Mouse (Mus musculus) spleen, postnatal 10 days (tissue): Measurements from ENCODE around the gene Acoxl.
"Not testable (repeated sequence)": the region's sequence is repeated elsewhere in the genome, so short reads cannot be mapped to it uniquely, and the experiment has no call there.

Experiments used
- DNase-seq, 2 experiments: peaks; one replicate each; pipeline ENCODE4 v3.0.0; 2021 to 2022; ENCODE audit warnings: low spot score in 2 of 2

Acoxl gene

DNA sequence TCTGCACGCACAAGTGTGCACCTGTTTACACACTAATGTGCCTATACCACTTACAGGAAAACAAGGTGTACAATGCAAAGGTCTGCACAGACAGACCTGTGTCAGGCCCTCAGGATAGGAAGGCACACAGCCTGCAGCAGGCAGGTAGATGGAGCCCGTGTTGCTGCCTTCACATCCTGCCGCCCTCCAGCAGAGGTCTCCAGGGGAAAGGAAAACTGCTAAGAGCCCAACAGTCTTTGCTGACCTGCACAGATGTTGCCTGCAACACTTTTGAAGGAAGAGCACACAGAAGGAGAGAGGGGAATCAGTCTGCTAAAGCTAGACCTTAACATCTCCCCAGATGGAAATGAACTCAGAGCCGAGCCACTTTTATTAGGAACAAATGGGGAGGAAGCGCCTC lies 240.2 kb downstream of the Acoxl start:
- DNase-seq, result no peak

DNA sequence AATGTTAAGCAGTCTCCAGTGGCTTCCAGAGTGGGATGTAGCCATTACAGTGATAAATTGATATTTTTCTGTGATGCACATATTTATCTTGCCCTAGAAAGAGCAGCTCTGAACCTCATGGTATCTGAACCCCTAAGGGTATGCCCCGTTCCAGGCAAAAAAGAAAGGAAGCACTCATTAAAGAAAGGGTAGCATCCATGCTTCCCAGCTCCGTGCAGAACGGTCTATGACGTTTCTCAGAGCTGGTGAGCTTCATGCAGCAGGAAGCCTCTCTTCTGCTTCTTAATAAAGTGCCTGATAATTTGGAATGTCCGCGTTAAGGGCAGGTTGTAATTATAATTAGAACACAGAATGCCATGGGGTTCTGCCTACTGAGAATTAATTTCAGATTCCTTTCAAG lies 240.6 kb downstream of the Acoxl start:
- no peak for DNase-seq

DNA sequence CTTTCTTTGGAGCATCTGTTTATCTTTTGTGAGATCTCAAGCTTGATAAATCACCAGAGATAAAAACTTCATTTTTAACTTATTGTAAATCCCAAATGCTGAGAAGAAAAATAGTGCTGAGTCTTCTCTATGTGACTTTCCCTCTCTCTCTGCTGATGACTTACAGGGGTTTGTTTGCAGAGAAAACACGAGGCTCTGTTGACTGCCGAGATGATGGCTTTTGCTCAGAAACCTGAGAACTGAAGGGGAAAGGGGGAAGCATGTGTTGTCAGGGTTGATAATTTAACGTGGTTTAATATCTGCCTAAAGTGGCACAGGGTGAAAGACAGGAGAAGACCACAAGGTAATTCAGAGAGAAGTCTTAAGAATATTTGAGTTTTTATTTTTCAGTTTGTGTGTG lies 245.2 kb downstream of the Acoxl start:
- no peak for DNase-seq

DNA sequence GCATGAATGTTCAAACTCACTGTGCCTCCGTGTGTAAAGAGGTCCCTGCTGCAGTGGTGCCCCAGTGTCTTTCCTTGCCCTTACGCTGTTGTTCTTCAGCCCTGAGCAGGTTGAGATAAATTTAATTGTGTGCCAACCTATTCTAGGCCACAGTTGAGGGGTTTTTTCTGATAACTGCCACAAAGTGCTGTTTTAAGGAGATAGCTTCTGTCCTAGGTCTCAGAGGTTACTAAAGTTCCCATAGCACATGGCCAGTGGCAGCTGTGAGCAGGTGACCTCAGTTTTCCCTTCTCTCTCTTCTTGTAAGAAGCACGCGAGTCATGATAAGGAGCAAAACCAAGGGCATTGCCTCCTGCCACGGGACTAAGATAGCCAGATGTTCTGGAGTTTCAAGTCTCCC lies 245.9 kb downstream of the Acoxl start:
- DNase-seq, result no peak

DNA sequence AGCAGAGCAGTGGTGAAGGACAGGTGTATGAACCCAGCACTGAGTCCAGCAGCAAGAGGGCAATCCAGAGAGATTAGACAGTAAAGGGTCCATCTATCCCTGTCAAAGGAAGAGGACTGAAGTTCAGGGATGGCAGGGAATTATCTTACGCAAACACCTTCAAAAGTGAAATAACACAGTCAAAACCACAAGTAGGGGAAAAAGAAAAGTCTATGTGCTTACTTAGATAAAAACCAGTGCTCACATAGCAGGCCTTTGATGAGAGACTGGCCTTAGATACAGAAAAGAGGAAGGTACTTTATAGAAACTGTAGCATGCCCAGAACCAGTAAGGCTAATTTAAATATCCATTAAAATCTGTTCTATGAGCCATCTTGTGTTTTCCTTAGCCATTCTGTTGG lies 246.8 kb downstream of the Acoxl start:
- no peak for DNase-seq

DNA sequence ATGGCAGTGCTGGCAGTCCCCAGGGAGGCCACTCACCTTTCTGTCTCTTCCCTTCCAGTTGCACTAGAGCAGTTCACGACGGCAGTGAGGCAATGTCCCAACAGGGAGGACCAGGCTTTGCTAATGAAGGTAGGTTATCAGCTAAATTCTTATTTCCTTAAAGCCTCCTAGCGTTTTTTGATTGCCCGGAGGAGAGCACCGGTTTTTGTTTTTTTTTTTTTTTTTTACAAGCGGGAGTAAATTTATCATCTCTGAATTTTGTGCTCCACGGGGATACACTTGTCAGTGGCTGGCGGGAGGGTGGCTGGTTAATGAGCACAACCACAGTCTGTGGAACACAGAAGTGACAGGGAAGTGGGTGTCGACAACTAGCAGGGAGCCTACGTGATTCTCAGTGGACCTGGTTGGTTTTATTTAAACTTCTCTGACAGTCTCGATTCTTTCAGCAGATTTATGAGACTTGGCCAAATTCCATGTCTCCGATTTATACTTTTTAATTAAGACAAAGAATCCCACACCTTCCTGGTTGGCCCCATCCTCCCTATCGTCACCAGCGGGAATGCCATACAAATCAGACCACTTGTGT lies 247.7 kb downstream of the Acoxl start:
- no peak for DNase-seq

DNA sequence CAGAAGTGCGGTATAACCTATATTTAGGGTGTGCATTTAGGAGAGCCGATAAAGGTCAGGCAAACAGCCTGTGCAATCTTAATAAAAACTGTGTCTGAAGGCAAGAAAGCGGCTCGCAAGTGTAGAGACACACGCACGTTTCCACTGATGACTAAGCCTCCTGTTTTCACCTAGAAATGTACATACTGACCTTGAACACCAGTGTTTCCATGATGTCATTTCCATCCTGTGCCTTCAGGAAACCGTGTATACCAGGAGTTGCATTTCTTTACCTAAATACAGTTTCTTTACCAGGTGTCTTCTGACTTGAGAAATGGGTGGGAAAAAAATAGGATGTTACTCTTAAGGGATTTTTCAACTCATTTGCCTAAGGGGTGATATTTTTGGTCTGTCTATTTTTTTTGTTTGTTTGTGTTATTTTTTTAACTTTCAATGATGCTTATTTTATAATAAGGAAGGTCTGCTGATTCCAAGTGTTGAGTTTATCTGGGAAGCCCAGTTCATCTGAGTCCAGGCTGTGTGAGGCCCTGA lies 248.4 kb downstream of the Acoxl start:
- DNase-seq, result no peak

DNA sequence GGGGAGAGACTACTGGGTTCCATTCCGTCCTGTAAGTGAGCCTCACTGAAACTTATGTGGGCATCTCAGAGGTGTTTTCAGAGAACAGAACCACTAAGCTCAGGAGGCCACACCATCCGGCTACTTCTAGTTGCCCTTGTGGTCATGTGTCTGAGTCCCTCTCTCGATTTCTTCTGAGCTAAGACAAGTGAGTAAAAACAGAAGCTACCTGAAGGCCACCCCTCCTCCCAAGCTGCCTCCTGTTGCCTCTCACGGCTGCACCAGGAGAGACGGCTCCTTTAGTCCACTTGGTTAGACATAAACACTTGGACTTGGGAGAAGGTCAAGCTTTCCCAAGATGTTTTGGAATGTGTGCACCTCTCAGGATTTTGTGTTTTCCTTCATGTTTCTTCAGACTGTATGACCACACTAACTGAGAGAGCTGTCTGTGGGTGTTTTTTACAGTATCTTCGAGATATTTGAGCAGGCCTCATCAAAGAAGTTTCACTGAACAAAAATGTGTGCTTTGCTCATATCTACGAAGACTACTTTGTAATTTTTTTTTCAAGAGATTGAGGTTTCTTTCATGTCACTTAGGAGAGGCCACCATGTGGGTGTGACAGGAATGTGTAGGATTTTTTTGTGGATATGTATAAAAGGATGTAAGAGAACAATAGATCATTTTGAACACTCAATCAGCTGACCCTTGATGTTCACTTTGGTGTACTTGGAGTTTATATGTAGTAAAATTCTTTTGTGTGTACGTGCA lies 249.3 kb downstream of the Acoxl start:
- DNase-seq, result no peak

DNA sequence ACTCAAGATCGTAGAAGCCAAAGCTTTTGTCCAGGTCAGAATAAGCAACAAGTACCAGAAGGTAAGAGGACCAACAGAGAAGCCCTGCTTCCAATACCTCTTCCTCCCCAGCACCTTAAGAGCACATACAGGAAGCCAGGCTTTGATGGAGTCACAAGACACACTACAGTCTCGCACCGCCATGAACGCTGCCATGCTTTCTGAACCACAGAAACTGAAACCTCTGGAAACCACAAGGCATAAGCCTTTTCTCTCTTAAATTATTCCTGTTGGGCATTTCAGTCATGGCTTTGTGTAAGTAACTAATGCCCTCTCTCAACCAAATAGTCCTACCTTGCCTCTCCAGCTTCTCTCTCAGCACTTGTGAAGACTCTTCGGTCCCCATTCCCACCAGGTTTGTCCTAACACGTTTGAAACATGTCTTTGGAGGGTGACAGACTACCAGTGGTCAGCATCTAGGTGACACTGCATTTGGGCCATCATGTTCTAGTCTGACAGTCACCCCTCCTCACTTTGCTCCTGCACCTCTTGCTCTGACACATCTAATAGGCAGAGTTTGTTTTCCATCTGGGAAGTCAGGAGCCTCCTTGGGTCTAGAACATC lies 251.7 kb downstream of the Acoxl start:
- no peak for DNase-seq

DNA sequence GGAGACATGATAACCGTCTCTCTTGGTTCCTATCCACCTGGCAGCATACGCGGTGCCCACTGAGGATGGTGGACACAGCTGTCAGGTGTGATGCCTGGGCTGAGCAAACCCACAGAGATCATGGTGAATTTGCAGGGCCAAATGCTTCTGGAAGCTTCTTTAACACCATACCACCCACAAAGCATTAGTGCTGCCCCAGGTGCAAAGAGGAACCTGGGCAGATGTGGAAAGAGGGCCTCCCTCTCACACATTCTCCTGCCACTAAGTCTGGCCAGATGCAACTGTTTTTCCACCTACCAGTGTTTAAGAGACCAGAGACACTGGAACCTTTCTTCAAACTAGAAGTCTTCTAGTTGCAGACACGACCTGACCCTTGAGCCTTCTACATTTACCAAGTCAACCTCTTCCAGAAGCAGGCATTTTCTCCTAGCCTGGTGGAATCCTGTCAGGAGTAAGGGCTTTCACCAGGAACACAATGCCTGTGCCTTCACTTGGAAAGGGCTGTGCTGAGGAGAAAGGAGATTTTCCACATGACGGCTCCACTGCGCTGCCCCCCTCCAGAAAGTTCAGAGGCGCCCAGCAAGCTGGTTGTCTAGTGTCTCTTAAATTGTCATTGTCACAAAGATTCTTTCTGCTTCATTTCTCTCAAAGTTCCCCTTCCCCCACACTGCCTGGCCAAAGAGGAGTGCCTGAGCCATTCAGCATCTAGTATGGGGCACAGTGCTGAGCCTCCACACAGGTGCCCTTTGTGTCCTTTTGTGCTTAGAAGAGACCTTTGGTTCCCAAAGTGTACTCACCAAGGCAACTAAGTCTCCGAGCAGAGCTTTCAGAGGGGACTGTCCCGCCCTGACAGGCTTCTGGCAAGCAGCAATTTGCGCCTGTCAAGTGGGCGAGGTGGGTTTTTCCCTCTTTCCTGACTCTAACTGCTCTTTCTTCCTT lies 253.0 kb downstream of the Acoxl start:
- peak in 1 of 2 experiments; percentile 32 for DNase-seq

DNA sequence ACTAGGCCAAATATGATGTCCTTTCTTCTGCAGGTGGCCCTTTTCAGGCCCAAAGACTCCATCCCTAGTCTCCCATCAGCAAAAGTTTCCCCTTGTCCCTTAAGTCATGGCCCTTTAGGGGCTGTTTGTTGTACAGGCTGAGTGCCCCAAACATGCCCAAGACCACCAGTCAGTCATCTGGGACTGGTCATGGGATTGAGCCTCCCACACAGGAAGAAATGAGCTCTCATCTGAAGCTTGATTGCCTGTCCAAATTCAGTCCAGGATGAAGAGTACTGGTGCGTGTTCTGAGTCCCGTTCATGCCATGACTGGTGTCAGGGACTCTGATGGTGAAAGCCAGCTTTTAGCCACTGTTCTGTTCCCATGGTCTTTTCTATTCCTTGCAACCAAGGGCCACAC lies 253.8 kb downstream of the Acoxl start:
- no peak for DNase-seq

DNA sequence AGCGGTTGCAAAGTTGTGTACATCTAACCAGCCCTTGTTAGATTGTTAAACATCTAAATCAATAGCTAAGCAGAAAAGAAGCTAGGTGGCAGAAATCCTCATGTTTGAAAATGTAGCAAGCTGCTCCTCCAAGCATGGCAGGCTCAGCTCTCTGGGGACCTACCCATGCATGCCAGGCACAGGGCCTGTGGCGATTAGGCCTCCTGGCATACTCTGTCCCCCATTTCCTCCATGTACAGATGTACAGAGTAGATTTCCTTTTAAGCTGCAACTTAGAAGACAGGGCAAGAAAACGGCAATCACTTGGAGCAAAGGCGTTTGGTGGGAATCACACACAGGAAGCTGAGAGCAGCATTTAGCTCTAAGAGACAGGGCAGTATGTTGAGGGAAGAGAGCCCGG lies 255.5 kb downstream of the Acoxl start:
- peak in 1 of 2 experiments; percentile 51 for DNase-seq

DNA sequence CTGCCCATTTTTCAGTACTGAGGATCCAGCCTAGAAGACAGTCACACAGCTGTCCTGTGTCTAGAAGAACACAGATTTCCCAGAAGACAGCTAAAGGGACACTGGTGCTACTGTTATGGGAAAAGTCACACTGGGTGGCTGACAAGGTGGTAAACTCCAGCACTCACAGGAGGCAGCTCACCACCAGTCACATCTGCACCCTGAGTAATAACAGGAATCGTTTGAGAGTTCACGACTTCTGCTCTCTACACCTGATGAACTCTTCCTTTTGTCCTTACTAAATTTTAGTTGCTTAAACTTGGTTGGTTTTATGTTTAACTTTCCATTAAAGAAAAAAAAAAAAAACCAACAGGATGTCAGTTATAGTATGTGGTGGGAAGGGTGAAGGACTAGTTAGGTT lies 255.9 kb downstream of the Acoxl start:
- no peak for DNase-seq

DNA sequence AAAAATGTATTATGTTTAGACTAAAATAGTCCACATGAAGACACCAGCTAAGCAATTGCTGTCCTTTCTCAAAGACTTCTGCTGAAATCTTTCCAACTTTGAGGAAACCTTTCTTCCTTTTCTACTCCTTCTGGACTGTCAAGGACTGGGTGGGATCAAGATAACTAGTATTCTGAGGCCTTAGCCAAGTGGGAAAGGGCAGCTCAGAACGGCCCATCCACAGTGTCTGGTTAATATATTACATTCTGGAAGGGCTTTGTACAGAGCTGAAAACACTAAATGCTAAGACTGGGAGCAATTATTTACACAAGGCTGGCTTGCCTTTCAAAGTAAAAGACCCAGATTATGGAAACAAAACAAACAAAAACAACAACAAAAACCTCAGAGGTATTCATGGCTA lies 256.6 kb downstream of the Acoxl start:
- no peak for DNase-seq

DNA sequence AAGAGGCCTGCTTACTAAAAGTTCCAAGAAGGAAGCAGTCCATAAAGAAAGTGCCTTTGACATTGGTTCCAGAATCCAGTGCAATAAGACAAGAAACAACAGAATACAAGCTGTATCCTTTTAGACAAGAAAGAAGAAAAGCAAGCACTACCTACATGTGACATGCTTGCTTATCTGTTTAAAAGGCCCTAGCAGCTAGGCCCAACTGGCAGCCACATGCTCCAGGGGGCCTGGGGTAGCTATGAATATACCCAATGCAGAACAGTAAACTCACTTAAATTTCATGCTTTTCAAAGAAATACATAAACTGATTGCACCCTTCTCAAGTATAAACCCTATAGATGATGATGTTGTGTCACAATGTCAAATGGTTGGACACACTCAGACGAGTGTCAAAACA lies 257.4 kb downstream of the Acoxl start:
- DNase-seq, result no peak

DNA sequence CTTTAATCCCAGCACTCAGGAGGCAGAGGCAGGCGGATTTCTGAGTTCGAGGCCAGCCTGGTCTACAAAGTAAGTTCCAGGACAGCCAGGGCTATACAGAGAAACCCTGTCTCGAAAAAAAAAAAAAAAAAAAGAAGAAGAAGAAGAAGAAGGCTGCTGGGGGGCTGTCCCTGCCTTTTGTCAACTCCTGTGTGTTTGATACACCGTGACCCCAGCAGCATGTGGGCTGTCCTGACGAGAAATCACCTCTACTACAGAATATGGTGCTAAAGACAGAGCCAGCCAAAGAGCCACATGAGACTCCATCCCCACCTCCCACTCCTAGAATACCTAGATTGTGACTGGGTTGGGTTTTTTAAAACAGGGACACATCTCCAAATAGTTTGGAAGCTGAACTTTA lies 259.4 kb downstream of the Acoxl start:
- DNase-seq, result not testable (repeated sequence)

DNA sequence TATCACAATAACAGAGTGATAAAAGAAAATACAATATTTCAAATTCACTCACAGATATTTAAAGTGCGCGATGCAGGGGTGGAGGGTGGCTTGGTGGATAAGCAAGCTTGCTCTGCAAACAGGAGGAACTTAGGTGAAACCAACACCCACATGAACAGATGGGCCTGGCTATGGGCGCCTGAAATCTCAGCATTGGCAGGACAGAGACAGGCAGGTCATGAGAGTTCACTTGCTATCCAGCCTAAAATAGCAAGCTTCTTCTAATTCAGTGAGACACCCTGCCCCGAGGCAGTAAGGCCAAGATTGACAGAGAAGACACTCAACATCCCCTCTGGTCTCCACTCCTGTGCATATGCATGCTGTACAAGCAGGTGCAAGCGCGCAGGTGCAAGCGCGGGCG lies 263.4 kb downstream of the Acoxl start:
- no peak for DNase-seq

DNA sequence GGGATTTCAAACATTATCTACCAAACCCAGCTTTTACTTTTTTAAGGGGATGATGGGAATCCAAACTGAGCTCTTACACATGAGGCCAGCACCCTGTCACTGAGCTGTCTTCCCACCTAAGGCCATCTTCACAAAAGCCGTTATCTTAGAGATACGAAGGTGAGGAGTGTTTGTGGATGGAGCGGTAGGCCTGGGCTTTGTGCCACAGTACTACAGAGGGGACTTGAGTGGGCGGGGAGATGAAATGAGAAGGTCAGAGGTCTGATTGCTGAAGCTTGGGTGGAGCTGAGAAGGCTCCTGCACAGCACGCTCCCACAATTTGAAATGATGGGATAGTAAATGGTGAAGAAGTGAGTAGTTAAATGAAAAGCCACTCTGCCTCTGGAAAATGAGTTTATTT lies 266.1 kb downstream of the Acoxl start:
- no peak for DNase-seq

DNA sequence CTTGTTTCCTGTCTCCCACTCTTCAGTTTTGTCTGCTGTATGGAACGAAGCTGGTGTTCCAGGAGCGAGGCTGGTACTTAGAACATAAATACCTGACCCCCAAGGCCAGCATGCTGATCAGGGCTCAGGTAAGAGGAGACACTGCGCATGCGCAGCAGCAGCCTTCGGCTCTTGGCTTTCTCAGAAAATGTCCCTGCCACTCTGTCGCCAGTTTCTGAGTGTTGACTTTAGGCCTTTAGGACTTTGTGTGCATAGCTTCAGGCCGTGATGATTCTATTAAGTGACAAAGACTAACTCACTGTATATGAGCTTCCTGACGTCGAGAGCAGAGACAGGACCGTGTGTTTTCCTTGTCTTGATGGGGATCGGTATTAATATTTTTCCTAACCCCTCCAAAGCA lies 267.0 kb downstream of the Acoxl start:
- no peak for DNase-seq

DNA sequence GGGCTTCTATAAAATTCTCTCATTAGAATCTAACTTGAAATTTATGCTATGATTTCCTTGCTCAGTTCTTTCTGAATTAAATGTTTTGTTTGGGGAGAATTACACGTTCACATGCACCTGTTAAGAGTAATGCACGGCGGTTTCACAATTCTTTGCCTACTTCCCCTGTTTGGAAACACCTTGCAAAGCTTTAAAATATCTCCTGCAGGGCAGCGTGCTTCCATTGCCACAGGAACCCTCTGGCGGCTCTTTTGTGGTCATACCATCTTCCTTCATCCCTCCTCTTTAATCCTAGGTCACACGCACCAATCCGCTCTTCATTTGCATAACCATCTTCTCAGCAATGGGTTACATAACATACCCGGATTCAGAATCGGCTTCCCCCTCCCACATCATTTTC lies 272.9 kb downstream of the Acoxl start:
- DNase-seq, result no peak

DNA sequence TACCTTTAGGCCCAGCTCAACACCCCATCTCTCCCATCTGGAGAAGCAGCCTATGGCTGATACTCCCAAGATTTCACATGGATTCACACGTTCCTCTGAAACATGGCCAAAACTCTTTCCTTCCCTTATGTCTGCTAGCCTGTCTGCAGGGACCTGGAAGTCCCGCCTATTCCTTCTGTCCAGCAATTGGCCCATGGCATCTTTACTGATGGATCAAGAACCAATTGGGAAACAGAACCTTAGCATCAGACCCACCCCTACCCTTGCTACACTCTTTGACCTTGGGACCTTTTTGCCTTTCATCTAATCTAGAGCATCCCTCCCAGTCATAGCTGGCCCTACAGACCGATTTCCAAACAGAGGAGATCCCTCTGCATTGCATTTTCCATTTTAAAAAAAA lies 275.9 kb downstream of the Acoxl start:
- DNase-seq, result no peak

DNA sequence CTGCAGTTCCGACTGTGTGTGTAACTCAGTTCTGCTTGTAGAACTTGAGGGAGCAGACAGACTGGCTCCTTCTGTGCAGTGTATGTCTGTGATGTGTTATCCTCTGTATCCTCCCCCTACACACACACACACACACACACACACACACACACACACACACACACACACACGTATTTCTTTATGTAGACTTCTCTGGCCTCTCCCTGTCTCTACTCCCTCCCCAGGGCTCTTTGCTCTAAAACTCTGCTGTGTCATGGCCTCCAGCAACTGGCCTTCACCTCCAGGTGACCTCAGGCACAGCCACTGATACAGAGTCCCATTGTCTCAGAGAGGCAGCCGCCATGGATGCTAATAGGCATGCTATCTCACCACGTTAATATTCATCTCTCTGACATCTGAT lies 276.9 kb downstream of the Acoxl start:
- DNase-seq, result no peak
